Comparison of ENCODE assay signal across 8 mouse cellular contexts in genomic region chr6:57580881-57581548, GRCm38 (mm10). TPM values are rescaled to one million over a fixed set of nuclear protein-coding genes. Genes with fewer than 3 reads are reported as not detected.
A peak's percentile ranks its signal among the peaks of the same experiment; 100 is the strongest.
DNase-seq lines count a peak whose midpoint lies in the region; ATAC-seq and TF ChIP-seq lines count a peak whose summit lies in the region.

Gene Herc6, plus strand, starts transcription at chr6:57581000.

- H3K27me3 ChIP-seq in Patski: no peaks in the 10 kb centered on the region
- H3K27me3 ChIP-seq in hindbrain, embryonic 12.5 days: no peaks in the 10 kb centered on the region

- in situ Hi-C loops in Patski (cut with MboI; ENCODE audit: low pct_unique_long_range_greater_than_20kb): no loop called here

- CTCF ChIA-PET in Patski (lab: Charles Lee): interaction anchor here (1.1 to 1.7 kb wide), 5 partner anchors 8 to 231 kb away, joined by 3 to 7 read pairs (median 4); partner anchors contain the start of gene Ppm1k

- H3K4me1 ChIP-seq in hindbrain, embryonic 12.5 days: peaks cover 9% of the 10 kb centered on the region

- H3K4me2 ChIP-seq in hindbrain, embryonic 12.5 days (replicated peaks): peak within 1 kb of the TSS; percentile 66

- no peak for DNase-seq in Patski (ENCODE audit: low read depth, low spot score)
- peak; percentile 24 to 48 for DNase-seq in cerebellum, postnatal 10 days
- peak; percentile 23 to 49 for DNase-seq in frontal cortex, postnatal 10 days (ENCODE audit: low spot score in 2 of 2)
- peak; percentile 34 for DNase-seq in left cerebral cortex, adult 11 months (ENCODE audit: low spot score)
- peak; percentile 92 for DNase-seq in lung, postnatal 36 days
- peak; percentile 81 for DNase-seq in retina, postnatal 1 day
- DNase-seq in urinary bladder, adult 2 months (ENCODE audit: low spot score): peak; percentile 57

- no peak for TF ChIP-seq CTCF in Patski (IDR thresholded peaks at IDR 0.05)

- H3K4me3 ChIP-seq in hindbrain, embryonic 12.5 days: peak within 1 kb of the TSS; percentile 34

- H3K9ac ChIP-seq in hindbrain, embryonic 12.5 days: peak within 1 kb of the TSS; percentile 46

- POLR2A ChIA-PET in Patski (lab: Charles Lee): interaction anchor here (0.8 to 1.9 kb wide), 2 partner anchors 17 to 47 kb away, joined by 3 to 7 read pairs; no protein-coding TSS in a partner anchor

- H3K27ac ChIP-seq in hindbrain, embryonic 12.5 days: no peak within 1 kb of the TSS

- WGBS in hindbrain, embryonic 12.5 days: 3% methylated on average over 16 of the region's 16 CpGs

- peak; percentile 100 for ATAC-seq in Patski
- peak; percentile 48 for ATAC-seq in hindbrain, embryonic 12.5 days (ENCODE audit: low FRiP score)

- no peaks in the 10 kb centered on the region for H3K9me3 ChIP-seq in hindbrain, embryonic 12.5 days (replicated peaks)

- H3K36me3 ChIP-seq in hindbrain, embryonic 12.5 days: no peaks in the 10 kb centered on the region

RNA-seq across cellular contexts. Expression of gene Herc6, which starts in this region (rescaled TPM):
- 13.5 TPM for polyA plus RNA-seq in Patski (2021)
- polyA plus RNA-seq in hindbrain, embryonic 12.5 days (2016; fragmentation: Nextera tagmentation; extraction: Ambion mirVana): 1.3 and 1.9 TPM in 2 replicates
- 5.7 and 6.4 TPM in 2 replicates for polyA plus RNA-seq in urinary bladder, adult 2 months (2012; rRNA removed)
